Mouse (Mus musculus): ENCODE measurements around the gene Spaca5. TPM values are rescaled to one million over a fixed set of nuclear protein-coding genes. Genes with fewer than 3 reads are reported as not detected.
A peak's percentile ranks its signal among the peaks of the same experiment; 100 is the strongest.

The Spaca5 gene
- not detected in 2 replicates for polyA plus RNA-seq (2016; fragmentation: Nextera tagmentation; extraction: Ambion mirVana)

GRCm38 (mm10) chrX:21068106-21068505 lies at the start of gene Spaca5:
TSS of gene Spaca5 (plus strand) at chrX:21068406.
- Histone ChIP-seq H3K4me2 (no peak within 1 kb of the TSS), H3K36me3 (no peaks in the 10 kb centered on the region), H3K9ac (no peak within 1 kb of the TSS), H3K27me3 (replicated peaks) (no peaks in the 10 kb centered on the region), H3K27ac (ENCODE audit: poor library complexity, severe bottlenecking) (no peak within 1 kb of the TSS), H3K4me3 (no peak within 1 kb of the TSS), H3K9me3 (replicated peaks) (peaks cover 4% of the 10 kb centered on the region; the same call in 1 of the 2 replicates), H3K4me1 (replicated peaks) (no peaks in the 10 kb centered on the region)
- ATAC-seq (ENCODE audit: insufficient number of reproducible peaks, low FRiP score), result no peak

- Histone ChIP-seq H3K9ac (peak overlapping the region; percentile 61; the same call in 1 of the 2 replicates), H3K27ac (ENCODE audit: poor library complexity, severe bottlenecking) (no peak overlapping the region), H3K4me3 (peak overlapping the region; percentile 62), H3K27me3 (replicated peaks) (no peaks in the 10 kb centered on the region), H3K4me1 (replicated peaks) (no peaks in the 10 kb centered on the region), H3K9me3 (replicated peaks) (no peaks in the 10 kb centered on the region), H3K36me3 (no peaks in the 10 kb centered on the region), H3K4me2 (peak overlapping the region; percentile 66)
- WGBS, result 32% methylated on average over 9 of the region's 9 CpGs
- ATAC-seq (ENCODE audit: insufficient number of reproducible peaks, low FRiP score), result no peak; the same call in 1 of the 2 replicates
Observed at GRCm38 (mm10) chrX:21061460-21061859, 6.7 kb upstream of the Spaca5 start.

- peak within 1 kb of the TSS; percentile 66 for H3K4me2 ChIP-seq
- H3K4me1 ChIP-seq (replicated peaks), result no peaks in the 10 kb centered on the region
- no peak within 1 kb of the TSS for H3K27ac ChIP-seq (ENCODE audit: poor library complexity, severe bottlenecking)
- H3K4me3 ChIP-seq, result peak within 1 kb of the TSS; percentile 62
- peak; percentile 86 for ATAC-seq (ENCODE audit: insufficient number of reproducible peaks, low FRiP score)
- WGBS, result 16% methylated on average over 25 of the region's 25 CpGs
- H3K9me3 ChIP-seq (replicated peaks), result peaks cover 4% of the 10 kb centered on the region; the same call in 1 of the 2 replicates
- no peaks in the 10 kb centered on the region for H3K36me3 ChIP-seq
- H3K27me3 ChIP-seq (replicated peaks), result no peaks in the 10 kb centered on the region
- H3K9ac ChIP-seq, result peak within 1 kb of the TSS; percentile 61; the same call in 1 of the 2 replicates
Observed at GRCm38 (mm10) chrX:21061866-21062543, 6.2 kb upstream of the Spaca5 start, which contains the start of gene Zfp182. TSS of gene Zfp182 (minus strand) at chrX:21062316.

GRCm38 (mm10) chrX:21062544-21062890 lies 5.7 kb upstream of the Spaca5 start:
- Histone ChIP-seq H3K4me3 (peak overlapping the region; percentile 62; the same call in 1 of the 2 replicates), H3K4me2 (peak overlapping the region; percentile 36), H3K4me1 (replicated peaks) (no peaks in the 10 kb centered on the region), H3K27ac (ENCODE audit: poor library complexity, severe bottlenecking) (no peak overlapping the region), H3K9ac (no peak overlapping the region), H3K9me3 (replicated peaks) (peaks cover 4% of the 10 kb centered on the region; the same call in 1 of the 2 replicates), H3K36me3 (no peaks in the 10 kb centered on the region), H3K27me3 (replicated peaks) (no peaks in the 10 kb centered on the region)
- WGBS, result 71% methylated on average over 3 of the region's 3 CpGs
- no peak for ATAC-seq (ENCODE audit: insufficient number of reproducible peaks, low FRiP score)

- Histone ChIP-seq H3K4me2 (peak overlapping the region; percentile 64), H3K9me3 (replicated peaks) (no peaks in the 10 kb centered on the region), H3K9ac (peak overlapping the region; percentile 51; the same call in 1 of the 2 replicates), H3K4me1 (replicated peaks) (no peaks in the 10 kb centered on the region), H3K4me3 (peak overlapping the region; percentile 53), H3K27ac (ENCODE audit: poor library complexity, severe bottlenecking) (no peak overlapping the region), H3K27me3 (replicated peaks) (no peaks in the 10 kb centered on the region), H3K36me3 (no peaks in the 10 kb centered on the region)
- peak; percentile 48; the same call in 1 of the 2 replicates for ATAC-seq (ENCODE audit: insufficient number of reproducible peaks, low FRiP score)
- WGBS, result 26% methylated on average over 6 of the region's 6 CpGs
Observed at GRCm38 (mm10) chrX:21088645-21088982, 20.4 kb downstream of the Spaca5 start.

- Histone ChIP-seq H3K27ac (ENCODE audit: poor library complexity, severe bottlenecking) (peak within 1 kb of the TSS; percentile 64; the same call in 1 of the 2 replicates), H3K4me1 (replicated peaks) (no peaks in the 10 kb centered on the region), H3K9me3 (replicated peaks) (no peaks in the 10 kb centered on the region), H3K9ac (peak within 1 kb of the TSS; percentile 54; the same call in 1 of the 2 replicates), H3K4me2 (peak within 1 kb of the TSS; percentile 64), H3K36me3 (no peaks in the 10 kb centered on the region), H3K27me3 (replicated peaks) (no peaks in the 10 kb centered on the region), H3K4me3 (peak within 1 kb of the TSS; percentile 53)
- ATAC-seq (ENCODE audit: insufficient number of reproducible peaks, low FRiP score), result 0 out of 2 replicates have a peak, but pooled peaks have one; percentile 61
- WGBS, result 18% methylated on average over 27 of the region's 27 CpGs
Observed at GRCm38 (mm10) chrX:21088983-21089866, 21.0 kb downstream of the Spaca5 start, which contains the start of gene Zfp300. TSS of gene Zfp300 (minus strand) at chrX:21089527.

- no peaks in the 10 kb centered on the region for H3K27me3 ChIP-seq (replicated peaks)
- peak overlapping the region; percentile 64 for H3K4me2 ChIP-seq
- no peak for ATAC-seq (ENCODE audit: insufficient number of reproducible peaks, low FRiP score)
- no peak overlapping the region for H3K9ac ChIP-seq
- peak overlapping the region; percentile 53 for H3K4me3 ChIP-seq
- no peaks in the 10 kb centered on the region for H3K4me1 ChIP-seq (replicated peaks)
- WGBS, result 44% methylated on average over 7 of the region's 7 CpGs
- no peak overlapping the region for H3K27ac ChIP-seq (ENCODE audit: poor library complexity, severe bottlenecking)
- H3K9me3 ChIP-seq (replicated peaks), result no peaks in the 10 kb centered on the region
- H3K36me3 ChIP-seq, result no peaks in the 10 kb centered on the region
Observed at GRCm38 (mm10) chrX:21089867-21090239, 21.6 kb downstream of the Spaca5 start.

GRCm38 (mm10) chrX:21115520-21115919 lies 47.3 kb downstream of the Spaca5 start, which contains the start of gene Ssxa1:
TSS of gene Ssxa1 (plus strand) at chrX:21115820.
- no peaks in the 10 kb centered on the region for H3K9me3 ChIP-seq (replicated peaks)
- WGBS, result 71% methylated on average over 4 of the region's 4 CpGs

More at GRCm38 (mm10) chrX:21115520-21115919, 47.3 kb downstream of the Spaca5 start, which contains the start of gene Ssxa1:
- H3K4me2 ChIP-seq, result no peak within 1 kb of the TSS
- no peak within 1 kb of the TSS for H3K27ac ChIP-seq (ENCODE audit: poor library complexity, severe bottlenecking)
- H3K27me3 ChIP-seq (replicated peaks), result no peaks in the 10 kb centered on the region
- H3K36me3 ChIP-seq, result no peaks in the 10 kb centered on the region
- no peak within 1 kb of the TSS for H3K4me3 ChIP-seq
- no peak for ATAC-seq (ENCODE audit: insufficient number of reproducible peaks, low FRiP score)
- no peaks in the 10 kb centered on the region for H3K4me1 ChIP-seq (replicated peaks)
- H3K9ac ChIP-seq, result no peak within 1 kb of the TSS

Other genes with a start within 250 kb of the Spaca5 start
- gene Timp1, start 198.2 kb upstream of the Spaca5 start, polyA plus RNA-seq (2016; fragmentation: Nextera tagmentation; extraction: Ambion mirVana), result 31.3 and 32.5 TPM in 2 replicates
- gene Syn1, start 147.4 kb upstream of the Spaca5 start, polyA plus RNA-seq (2016; fragmentation: Nextera tagmentation; extraction: Ambion mirVana), result 0.31 and 0.33 TPM in 2 replicates
- 2.2 and 2.7 TPM in 2 replicates for gene Cfp, start 136.9 kb upstream of the Spaca5 start, polyA plus RNA-seq (2016; fragmentation: Nextera tagmentation; extraction: Ambion mirVana)
- gene Elk1, start 117.8 kb upstream of the Spaca5 start, polyA plus RNA-seq (2016; fragmentation: Nextera tagmentation; extraction: Ambion mirVana), result 13.0 and 14.6 TPM in 2 replicates
- gene Uxt, start 106.4 kb upstream of the Spaca5 start, polyA plus RNA-seq (2016; fragmentation: Nextera tagmentation; extraction: Ambion mirVana), result 46.0 and 51.8 TPM in 2 replicates
- gene Zfp182, start 6.1 kb upstream of the Spaca5 start, polyA plus RNA-seq (2016; fragmentation: Nextera tagmentation; extraction: Ambion mirVana), result 4.1 and 4.4 TPM in 2 replicates
- 1.2 and 1.3 TPM in 2 replicates for gene Zfp300, start 21.1 kb downstream of the Spaca5 start, polyA plus RNA-seq (2016; fragmentation: Nextera tagmentation; extraction: Ambion mirVana)
- gene Ssxa1, start 47.4 kb downstream of the Spaca5 start, polyA plus RNA-seq (2016; fragmentation: Nextera tagmentation; extraction: Ambion mirVana), result not detected in 2 replicates
- not detected in 2 replicates for gene Gm21876, start 107.2 kb downstream of the Spaca5 start, polyA plus RNA-seq (2016; fragmentation: Nextera tagmentation; extraction: Ambion mirVana)